Mouse (Mus musculus): ENCODE measurements at regions not wholly inside any gene's neighbourhood (a gene's known extent, or its start where the extent isn't known, plus 50 kb on each side); places are given as distances from the start of the nearest gene placed in this dataset.

- TF ChIP-seq CTCF (IDR thresholded peaks at IDR 0.05; ENCODE audit: low read depth, low read length) (no peak), POLR2A (IDR thresholded peaks at IDR 0.05; ENCODE audit: extremely low read depth, insufficient read depth, low read length) (no peak)
Observed at GRCm38 (mm10) chr3:81535448-81536205, 396.8 kb upstream of the Ctso start.
